Comparison of ENCODE assay signal across 12 mouse cellular contexts in genomic region chr9:7221024-7221423, GRCm38 (mm10). TPM values are rescaled to one million over a fixed set of nuclear protein-coding genes. Genes with fewer than 3 reads are reported as not detected.
A peak's percentile ranks its signal among the peaks of the same experiment; 100 is the strongest.
DNase-seq lines count a peak whose midpoint lies in the region; TF ChIP-seq lines count a peak whose summit lies in the region.
"Had no signal": no experiment of that assay in that cellular context is flagged by ENCODE, and none has a peak within 500 bp of the region (broad histone marks: within the 10 kb centered on the region; RNA-seq: fewer than 3 reads in every experiment).

No protein-coding gene starts in this region.

- TF ChIP-seq CTCF in layer of hippocampus, adult 2 months (conservative IDR thresholded peaks at IDR 0.05), result peak; percentile 40

- no peaks in the 10 kb centered on the region for H3K36me3 ChIP-seq in macrophage (ENCODE audit: inconsistent target)
- H3K36me3 ChIP-seq: midbrain, embryonic 12.5 days had no signal

- WGBS in macrophage (ENCODE audit: missing documents), result 68% methylated on average over 5 of the region's 5 CpGs

- no peak overlapping the region for H3K4me3 ChIP-seq in layer of hippocampus, adult 2 months
- no peak overlapping the region for H3K4me3 ChIP-seq in macrophage (ENCODE audit: inconsistent target)
- H3K4me3 ChIP-seq: midbrain, embryonic 12.5 days had no signal

- no peaks in the 10 kb centered on the region for H3K79me2 ChIP-seq in macrophage (ENCODE audit: inconsistent target)

- DNase-seq in layer of hippocampus, adult 2 months (ENCODE audit: low spot score in 2 of 2), result no peak
- DNase-seq in layer of hippocampus, postnatal 25 days (ENCODE audit: extremely low spot score in 1 of 2, low spot score in 1 of 2), result no peak
- peak; percentile 13 for DNase-seq in A20 (ENCODE audit: low read depth, low spot score)
- peak; percentile 1 for DNase-seq in T-cell, adult 2 months (ENCODE audit: low spot score)
- no peak for DNase-seq in embryo, embryonic 9.5 days (ENCODE audit: extremely low spot score)
- no peak for DNase-seq in layer of hippocampus, adult 18-20 months (ENCODE audit: low spot score in 2 of 2)
- DNase-seq in left cerebral cortex, postnatal 36 days (ENCODE audit: low spot score in 2 of 2), result no peak
- DNase-seq: adrenal gland, postnatal 25 days had no signal

- H3K27ac ChIP-seq in layer of hippocampus, adult 2 months, result no peak overlapping the region
- peak overlapping the region; percentile 53 for H3K27ac ChIP-seq in macrophage
- H3K27ac ChIP-seq: midbrain, embryonic 12.5 days had no signal

- intact Hi-C loops in left cerebral cortex, postnatal 36 days (cut with DNase I), result no loop called here

RNA-seq across cellular contexts. Expression of gene Dcun1d5, which starts 36.7 kb away (rescaled TPM):
- total RNA-seq in layer of hippocampus, adult 2 months (2021), result 10 to 100 TPM; 75.5 to 75.7 TPM
- 10 to 100 TPM; 68.5 to 80.5 TPM for total RNA-seq in layer of hippocampus, postnatal 25 days (2021)
- total RNA-seq in macrophage (2018; cell fraction: chromatin; rRNA removed), result 100 to 1,000 TPM in 24 of 26 experiments, 10 to 100 TPM in 2; 81.6 to 217 (median 133) TPM
- 10 to 100 TPM; 43.2 to 76.8 (median 51.8) TPM for total RNA-seq in macrophage (2018; cell fraction: cytosol; rRNA removed)
- total RNA-seq in macrophage (2018; cell fraction: nucleus; rRNA removed), result 100 to 1,000 TPM in 15 of 26 experiments, 10 to 100 TPM in 11; 67.9 to 183 (median 104) TPM
- polyA plus RNA-seq in macrophage (2018), result 40.9 to 60.2 TPM (median 53.1 TPM) in 3 replicates
- total RNA-seq in layer of hippocampus, adult 18-20 months (2021), result 10 to 100 TPM; 73.2 to 75.6 TPM
- 10 to 100 TPM; 70.1 to 79.9 TPM for total RNA-seq in left cerebral cortex, postnatal 36 days (2021)

RNA-seq across cellular contexts. Expression of gene Dync2h1, which starts 36.8 kb away (rescaled TPM):
- 10 to 100 TPM; 31.5 to 33.8 TPM for total RNA-seq in layer of hippocampus, adult 2 months (2021)
- total RNA-seq in layer of hippocampus, postnatal 25 days (2021), result 10 to 100 TPM; 26.3 to 29.6 TPM
- 10 to 100 TPM in 25 of 26 experiments, 1 to 10 TPM in 1; 5.7 to 56.2 (median 31.4) TPM for total RNA-seq in macrophage (2018; cell fraction: chromatin; rRNA removed)
- 1 to 10 TPM in 18 of 26 experiments, under 1 TPM in 8; 0.57 to 2.3 (median 1.3) TPM for total RNA-seq in macrophage (2018; cell fraction: cytosol; rRNA removed)
- total RNA-seq in macrophage (2018; cell fraction: nucleus; rRNA removed), result 10 to 100 TPM in 10 of 26 experiments, 1 to 10 TPM in 16; 3.2 to 18.5 (median 7.6) TPM
- 0.60 to 1.00 TPM (median 0.77 TPM) in 3 replicates for polyA plus RNA-seq in macrophage (2018)
- total RNA-seq in layer of hippocampus, adult 18-20 months (2021), result 10 to 100 TPM; 28.0 to 29.4 TPM
- 10 to 100 TPM; 25.2 to 32.8 TPM for total RNA-seq in left cerebral cortex, postnatal 36 days (2021)

RNA-seq across cellular contexts. Expression of gene Mmp13, which starts 51.3 kb away (rescaled TPM):
- total RNA-seq in layer of hippocampus, adult 2 months (2021), result under 1 TPM in 1 of 2 experiments, not detected in 1; 0.18 TPM
- not detected for total RNA-seq in layer of hippocampus, postnatal 25 days (2021)
- total RNA-seq in macrophage (2018; cell fraction: chromatin; rRNA removed), result 100 to 1,000 TPM in 4 of 26 experiments, 10 to 100 TPM in 8, 1 to 10 TPM in 13, under 1 TPM in 1; 0.67 to 332 (median 9.1) TPM
- 100 to 1,000 TPM in 2 of 26 experiments, 10 to 100 TPM in 16, 1 to 10 TPM in 8; 6.5 to 287 (median 14.0) TPM for total RNA-seq in macrophage (2018; cell fraction: cytosol; rRNA removed)
- total RNA-seq in macrophage (2018; cell fraction: nucleus; rRNA removed), result 100 to 1,000 TPM in 6 of 26 experiments, 10 to 100 TPM in 17, 1 to 10 TPM in 3; 5.9 to 547 (median 37.4) TPM
- polyA plus RNA-seq in macrophage (2018), result 7.8 to 34.8 TPM (median 14.0 TPM) in 3 replicates
- not detected for total RNA-seq in layer of hippocampus, adult 18-20 months (2021)
- total RNA-seq in left cerebral cortex, postnatal 36 days (2021), result not detected
- polyA plus RNA-seq: G1E; midbrain, embryonic 12.5 days; stomach, embryonic 14.5 days had no signal

Comparison
In these comparisons a context has a peak if more than half of its experiments do, and no peak if none do; other contexts are left out.
1. DNase-seq: peak in A20 (single experiment) and T-cell, adult 2 months (single experiment); none in layer of hippocampus, adult 2 months (0 of 2), layer of hippocampus, postnatal 25 days (0 of 2), embryo, embryonic 9.5 days (single experiment), layer of hippocampus, adult 18-20 months (0 of 2) and left cerebral cortex, postnatal 36 days (0 of 2).